Mouse (Mus musculus) stomach, postnatal 0 days (tissue): Measurements from ENCODE around the gene Hoxd11.

Source experiments
- CTCF ChIP-seq: IDR thresholded peaks from 2 replicates; pipeline ENCODE4 v1.5.1; 2016; ENCODE audit warnings: antibody characterized with exemption, low read depth, mild to moderate bottlenecking, moderate library complexity
- EP300 ChIP-seq: optimal IDR thresholded peaks from 2 replicates; pipeline ENCODE3; 2016; ENCODE audit warnings: antibody characterized with exemption

DNA sequence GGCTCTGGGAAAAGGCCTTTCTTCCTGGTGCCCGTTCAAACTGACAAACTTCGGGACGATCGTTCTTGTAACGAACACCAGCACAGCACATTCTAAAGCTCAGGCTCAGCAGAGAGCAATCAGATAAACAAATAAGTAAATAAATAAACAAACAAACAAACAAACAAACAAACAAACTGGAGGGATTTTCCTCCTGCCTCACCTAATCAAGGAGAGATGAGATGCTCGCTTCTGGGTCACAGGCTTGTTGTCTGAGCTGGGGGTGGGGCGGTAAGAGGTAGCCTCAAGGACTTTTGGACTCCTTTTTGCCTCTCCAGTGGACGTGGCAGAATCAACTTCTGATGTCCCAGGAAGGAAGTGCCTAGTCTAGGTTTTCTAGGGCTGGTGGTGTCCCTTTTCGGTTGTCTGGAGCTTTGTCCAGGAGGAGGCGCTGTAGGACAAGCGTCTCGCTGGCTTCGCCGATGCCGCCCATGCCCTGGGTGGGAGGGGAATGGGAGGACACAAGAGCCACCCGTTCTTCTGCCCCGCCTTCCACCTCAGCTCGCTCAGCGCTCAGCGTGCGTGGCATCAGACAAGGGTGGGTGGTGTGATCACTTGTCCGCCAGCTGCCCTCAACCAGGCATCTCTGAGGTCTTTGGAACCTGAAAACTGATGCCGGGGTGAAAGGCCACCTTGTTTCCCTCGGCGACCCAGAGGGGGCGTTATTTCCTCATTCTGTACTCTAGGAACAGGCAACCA, 36.3 kb downstream of the Hoxd11 start:
- TF ChIP-seq CTCF (peak; percentile 94), EP300 (no peak)
